12 mouse cellular contexts compared by ENCODE assay signal in genomic region chr10:11960327-11960922, GRCm38 (mm10).
DNase-seq lines count a peak whose midpoint lies in the region; ATAC-seq and TF ChIP-seq lines count a peak whose summit lies in the region.
"Had no signal": no experiment of that assay in that cellular context is flagged by ENCODE, and none has a peak within 500 bp of the region (broad histone marks: within the 10 kb centered on the region; RNA-seq: fewer than 3 reads in every experiment).

No protein-coding gene starts in this region.

- H3K4me3 ChIP-seq in embryonic facial prominence, embryonic 14.5 days (ENCODE audit: low read depth, low read length): no peak overlapping the region
- no peak overlapping the region for H3K4me3 ChIP-seq in hindbrain, postnatal 0 days (ENCODE audit: low read length)
- H3K4me3 ChIP-seq in midbrain, embryonic 16.5 days (ENCODE audit: low read depth, low read length): no peak overlapping the region
- H3K4me3 ChIP-seq in lung, adult 2 months (replicated peaks; ENCODE audit: extremely low read depth, low read depth, low read length): no peak overlapping the region
- H3K4me3 ChIP-seq in intestine, embryonic 15.5 days (replicated peaks): no peak overlapping the region
- H3K4me3 ChIP-seq: heart, embryonic 10.5 days had no signal

- H3K27ac ChIP-seq in embryonic facial prominence, embryonic 14.5 days (replicated peaks; ENCODE audit: low read depth, low read length): no peak overlapping the region
- no peak overlapping the region for H3K27ac ChIP-seq in hindbrain, postnatal 0 days
- no peak overlapping the region for H3K27ac ChIP-seq in midbrain, embryonic 16.5 days (ENCODE audit: low read length)
- H3K27ac ChIP-seq in intestine, embryonic 15.5 days: no peak overlapping the region
- H3K27ac ChIP-seq: heart, embryonic 10.5 days had no signal

- DNase-seq in left cerebral cortex, postnatal 4 days: peak; percentile 34
- DNase-seq in left cerebral cortex, adult 18-20 months (ENCODE audit: low spot score in 2 of 2): no peak
- peak; percentile 33 for DNase-seq in embryonic facial prominence, embryonic 14.5 days (ENCODE audit: low spot score)
- DNase-seq in hindbrain, postnatal 0 days (ENCODE audit: low spot score): peak; percentile 39
- no peak for DNase-seq in lung, adult 2 months
- DNase-seq in gastrocnemius, postnatal 36 days: no peak
- DNase-seq: cerebellum, adult 11 months; kidney, adult 11 months; liver had no signal

- intact Hi-C loops in left cerebral cortex, postnatal 4 days (cut with DNase I): no loop called here
- intact Hi-C loops in gastrocnemius, postnatal 36 days (cut with DNase I): no loop called here

- WGBS in embryonic facial prominence, embryonic 14.5 days: 37% methylated on average over 3 of the region's 3 CpGs
- WGBS in hindbrain, postnatal 0 days: 14% methylated on average over 3 of the region's 3 CpGs
- 16% methylated on average over 3 of the region's 3 CpGs for WGBS in midbrain, embryonic 16.5 days
- WGBS in lung, adult 2 months: 45% methylated on average over 3 of the region's 3 CpGs
- 50% methylated on average over 3 of the region's 3 CpGs for WGBS in intestine, embryonic 15.5 days

- TF ChIP-seq POLR2A in lung, adult 2 months (IDR thresholded peaks at IDR 0.05; ENCODE audit: borderline replicate concordance, extremely low read depth, low read depth, low read length): no peak

- H3K27me3 ChIP-seq in embryonic facial prominence, embryonic 14.5 days (replicated peaks; ENCODE audit: control insufficient read depth, insufficient read depth, low read length): no peaks in the 10 kb centered on the region
- no peaks in the 10 kb centered on the region for H3K27me3 ChIP-seq in hindbrain, postnatal 0 days (ENCODE audit: insufficient read depth, low read length)
- H3K27me3 ChIP-seq in midbrain, embryonic 16.5 days (ENCODE audit: control insufficient read depth, insufficient read depth, low read depth, low read length): no peaks in the 10 kb centered on the region
- no peaks in the 10 kb centered on the region for H3K27me3 ChIP-seq in intestine, embryonic 15.5 days (replicated peaks)

- ATAC-seq in embryonic facial prominence, embryonic 14.5 days (ENCODE audit: low read depth): no peak
- peak; percentile 73 for ATAC-seq in hindbrain, postnatal 0 days
- ATAC-seq in midbrain, embryonic 16.5 days: peak; percentile 66
- ATAC-seq in intestine, embryonic 15.5 days: no peak

- no peak overlapping the region for H3K9ac ChIP-seq in embryonic facial prominence, embryonic 14.5 days (ENCODE audit: low read depth, low read length)
- H3K9ac ChIP-seq in hindbrain, postnatal 0 days (replicated peaks; ENCODE audit: low read length): no peak overlapping the region
- no peak overlapping the region for H3K9ac ChIP-seq in midbrain, embryonic 16.5 days (ENCODE audit: low read depth, low read length)
- no peak overlapping the region for H3K9ac ChIP-seq in intestine, embryonic 15.5 days

- H3K4me1 ChIP-seq in embryonic facial prominence, embryonic 14.5 days (ENCODE audit: control insufficient read depth, insufficient read depth, low read length): no peaks in the 10 kb centered on the region
- no peaks in the 10 kb centered on the region for H3K4me1 ChIP-seq in hindbrain, postnatal 0 days (ENCODE audit: insufficient read depth, low read length)
- H3K4me1 ChIP-seq in midbrain, embryonic 16.5 days (ENCODE audit: control insufficient read depth, insufficient read depth, low read length): no peaks in the 10 kb centered on the region
- no peaks in the 10 kb centered on the region for H3K4me1 ChIP-seq in lung, adult 2 months (ENCODE audit: control insufficient read depth, insufficient read depth, low read length)
- H3K4me1 ChIP-seq in intestine, embryonic 15.5 days (replicated peaks): no peaks in the 10 kb centered on the region
- H3K4me1 ChIP-seq: heart, embryonic 10.5 days had no signal

- H3K9me3 ChIP-seq in embryonic facial prominence, embryonic 14.5 days (ENCODE audit: control insufficient read depth, low read length): no peaks in the 10 kb centered on the region
- no peaks in the 10 kb centered on the region for H3K9me3 ChIP-seq in hindbrain, postnatal 0 days (ENCODE audit: low read length)
- H3K9me3 ChIP-seq in midbrain, embryonic 16.5 days (replicated peaks; ENCODE audit: control insufficient read depth, low read length, poor library complexity, severe bottlenecking): no peaks in the 10 kb centered on the region
- H3K9me3 ChIP-seq in intestine, embryonic 15.5 days: no peaks in the 10 kb centered on the region
- H3K9me3 ChIP-seq: heart, embryonic 10.5 days had no signal

- no peaks in the 10 kb centered on the region for H3K36me3 ChIP-seq in embryonic facial prominence, embryonic 14.5 days (ENCODE audit: control insufficient read depth, insufficient read depth, low read length)
- no peaks in the 10 kb centered on the region for H3K36me3 ChIP-seq in hindbrain, postnatal 0 days (ENCODE audit: insufficient read depth, low read length)
- H3K36me3 ChIP-seq in midbrain, embryonic 16.5 days (ENCODE audit: control insufficient read depth, insufficient read depth, low read length): no peaks in the 10 kb centered on the region
- H3K36me3 ChIP-seq in intestine, embryonic 15.5 days: no peaks in the 10 kb centered on the region
- H3K36me3 ChIP-seq: heart, embryonic 10.5 days had no signal

- H3K4me2 ChIP-seq in embryonic facial prominence, embryonic 14.5 days (ENCODE audit: low read depth, low read length): no peak overlapping the region
- no peak overlapping the region for H3K4me2 ChIP-seq in hindbrain, postnatal 0 days (ENCODE audit: low read depth, low read length)
- H3K4me2 ChIP-seq in midbrain, embryonic 16.5 days (ENCODE audit: low read length): no peak overlapping the region
- H3K4me2 ChIP-seq in intestine, embryonic 15.5 days (replicated peaks): no peak overlapping the region

- no peak for TF ChIP-seq CTCF in hindbrain, postnatal 0 days (IDR thresholded peaks at IDR 0.05; ENCODE audit: low read depth)
- no peak for TF ChIP-seq CTCF in lung, adult 2 months (IDR thresholded peaks at IDR 0.05; ENCODE audit: insufficient read depth, low read length)

Comparison
In these comparisons a context has a peak if more than half of its experiments do, and no peak if none do; other contexts are left out.
1. DNase-seq: peak in left cerebral cortex, postnatal 4 days (single experiment), embryonic facial prominence, embryonic 14.5 days (single experiment) and hindbrain, postnatal 0 days (single experiment); none in left cerebral cortex, adult 18-20 months (0 of 2), lung, adult 2 months (single experiment) and gastrocnemius, postnatal 36 days (0 of 2).
2. ATAC-seq: peak in hindbrain, postnatal 0 days (single experiment) and midbrain, embryonic 16.5 days (single experiment); none in embryonic facial prominence, embryonic 14.5 days (single experiment) and intestine, embryonic 15.5 days (single experiment).